Mouse (Mus musculus): ENCODE results near the gene Apom.

GRCm38 (mm10) chr17:35080248-35080647 lies 51.6 kb downstream of the Apom start:
- no peak for TF ChIP-seq POLR2A (IDR thresholded peaks at IDR 0.05; ENCODE audit: low read depth, low read length)
- TF ChIP-seq CTCF (IDR thresholded peaks at IDR 0.05; ENCODE audit: extremely low read depth, insufficient read depth, insufficient read length, insufficient replicate concordance) = no peak

Data from spleen, adult 2 months (tissue).